ENCODE assay signal across 8 mouse cellular contexts in the genomic region with DNA sequence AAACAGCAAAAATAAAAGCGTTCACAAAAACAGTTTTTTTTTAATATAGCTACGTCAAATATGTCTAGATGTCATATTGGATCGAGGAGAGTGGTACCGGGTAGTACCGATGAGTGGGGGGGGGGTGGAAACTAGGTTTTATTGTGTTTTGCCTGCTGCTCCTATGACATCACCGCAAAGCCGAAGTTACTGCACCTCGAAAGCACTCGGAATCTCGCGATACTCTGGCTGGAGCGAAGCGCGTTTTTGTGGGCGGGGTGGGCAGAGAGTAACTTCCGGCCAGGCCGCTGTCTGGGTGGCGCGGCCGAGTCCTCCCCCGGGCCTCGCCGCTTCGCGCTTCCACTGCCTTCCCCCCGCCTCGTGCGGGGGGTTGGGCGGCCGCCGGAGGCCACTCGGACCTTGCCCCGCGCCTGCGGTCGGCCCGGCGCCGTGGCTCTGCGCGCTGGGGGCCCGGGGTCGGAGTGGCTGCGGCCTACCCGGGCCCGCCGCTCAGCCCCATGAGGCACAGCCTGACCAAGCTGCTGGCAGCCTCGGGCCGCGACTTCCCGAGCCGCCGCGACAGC. TPM values are rescaled to one million over a fixed set of nuclear protein-coding genes. Genes with fewer than 3 reads are reported as not detected.
DNase-seq lines count a peak whose midpoint lies in the region; ATAC-seq and TF ChIP-seq lines count a peak whose summit lies in the region.

A gene (plus strand): TSS at position 212 of the 563 bp plus-strand sequence.

- peaks cover 24% of the 10 kb centered on the region for H3K36me3 ChIP-seq in ES-Bruce4 (ENCODE audit: control insufficient read depth, insufficient read depth, low read length, poor library complexity, severe bottlenecking)
- 0 out of 2 replicates have a peak, but pooled peaks cover 5% of the 10 kb centered on the region for H3K36me3 ChIP-seq in forebrain, embryonic 13.5 days (ENCODE audit: poor library complexity, severe bottlenecking)
- H3K36me3 ChIP-seq in liver, postnatal 0 days (replicated peaks; ENCODE audit: insufficient read depth, low read length), result peaks cover 6% of the 10 kb centered on the region
- H3K36me3 ChIP-seq in neural tube, embryonic 14.5 days (ENCODE audit: control insufficient read depth, insufficient read depth, low read length), result peaks cover 3% of the 10 kb centered on the region; the same call in 1 of the 2 replicates

- intact Hi-C loops in heart, postnatal 10 days (cut with DNase I), result no loop called here

- peak; percentile 97 for ATAC-seq in cerebellum, adult (ENCODE audit: insufficient number of reproducible peaks, low FRiP score, low TSS enrichment)
- peak; percentile 98 for ATAC-seq in forebrain, embryonic 13.5 days
- peak; percentile 94 for ATAC-seq in liver, postnatal 0 days
- ATAC-seq in neural tube, embryonic 14.5 days (ENCODE audit: low read depth), result peak; percentile 97

- peak; percentile 49 for TF ChIP-seq POLR2A in ES-Bruce4 (IDR thresholded peaks at IDR 0.05; ENCODE audit: insufficient read depth, low read length)

- no peaks in the 10 kb centered on the region for H3K9me3 ChIP-seq in ES-Bruce4 (replicated peaks; ENCODE audit: control insufficient read depth, insufficient read depth, low read length, poor library complexity, severe bottlenecking)
- H3K9me3 ChIP-seq in forebrain, embryonic 13.5 days (replicated peaks), result no peaks in the 10 kb centered on the region
- no peaks in the 10 kb centered on the region for H3K9me3 ChIP-seq in liver, postnatal 0 days (ENCODE audit: low read length)
- no peaks in the 10 kb centered on the region for H3K9me3 ChIP-seq in neural tube, embryonic 14.5 days (ENCODE audit: control insufficient read depth, low read length)

- DNase-seq in heart, postnatal 10 days, result peak; percentile 98
- peak; percentile 92 for DNase-seq in large intestine, adult 2 months (ENCODE audit: low read depth, low spot score)
- peak; percentile 97 for DNase-seq in liver, postnatal 0 days
- DNase-seq in testis, postnatal 10 days (ENCODE audit: low spot score), result peak; percentile 95

- H3K27me3 ChIP-seq in ES-Bruce4 (ENCODE audit: control insufficient read depth, insufficient read depth, low read length, poor library complexity, severe bottlenecking), result no peaks in the 10 kb centered on the region
- H3K27me3 ChIP-seq in forebrain, embryonic 13.5 days, result no peaks in the 10 kb centered on the region
- no peaks in the 10 kb centered on the region for H3K27me3 ChIP-seq in liver, postnatal 0 days (ENCODE audit: insufficient read depth, low read length)
- H3K27me3 ChIP-seq in neural tube, embryonic 14.5 days (ENCODE audit: control insufficient read depth, insufficient read depth, low read length), result peaks cover 2% of the 10 kb centered on the region; the same call in 1 of the 2 replicates

- H3K4me1 ChIP-seq in ES-Bruce4 (ENCODE audit: control insufficient read depth, insufficient read depth, low read length), result no peaks in the 10 kb centered on the region
- peaks cover 12% of the 10 kb centered on the region for H3K4me1 ChIP-seq in forebrain, embryonic 13.5 days
- H3K4me1 ChIP-seq in liver, postnatal 0 days (ENCODE audit: insufficient read depth), result peaks cover 5% of the 10 kb centered on the region; the same call in 1 of the 2 replicates
- 0 out of 2 replicates have a peak, but pooled peaks cover 8% of the 10 kb centered on the region for H3K4me1 ChIP-seq in neural tube, embryonic 14.5 days (ENCODE audit: control insufficient read depth, insufficient read depth, low read length)

- 0% methylated on average over 41 of the region's 54 CpGs for WGBS in forebrain, embryonic 13.5 days
- under 1% methylated on average over 54 of the region's 54 CpGs for WGBS in large intestine, adult 2 months
- WGBS in liver, postnatal 0 days (ENCODE audit: insufficient replicate concordance), result under 1% methylated on average over 48 of the region's 54 CpGs
- under 1% methylated on average over 35 of the region's 54 CpGs for WGBS in neural tube, embryonic 14.5 days

- H3K9ac ChIP-seq in ES-Bruce4 (ENCODE audit: low read depth, poor library complexity, severe bottlenecking), result peak within 1 kb of the TSS; percentile 96
- peak within 1 kb of the TSS; percentile 98 for H3K9ac ChIP-seq in forebrain, embryonic 13.5 days
- H3K9ac ChIP-seq in liver, postnatal 0 days (replicated peaks), result peak within 1 kb of the TSS; percentile 96
- H3K9ac ChIP-seq in neural tube, embryonic 14.5 days (replicated peaks; ENCODE audit: low read depth, low read length), result peak within 1 kb of the TSS; percentile 97

- H3K4me3 ChIP-seq in ES-Bruce4 (ENCODE audit: low read depth, low read length), result peak within 1 kb of the TSS; percentile 93
- H3K4me3 ChIP-seq in forebrain, embryonic 13.5 days, result peak within 1 kb of the TSS; percentile 98
- peak within 1 kb of the TSS; percentile 91 for H3K4me3 ChIP-seq in liver, postnatal 0 days (ENCODE audit: low read depth, low read length)
- H3K4me3 ChIP-seq in neural tube, embryonic 14.5 days (ENCODE audit: low read depth, low read length), result peak within 1 kb of the TSS; percentile 99

- TF ChIP-seq CTCF in ES-Bruce4 (IDR thresholded peaks at IDR 0.05; ENCODE audit: low read depth, low read length), result no peak
- TF ChIP-seq CTCF in liver, postnatal 0 days (IDR thresholded peaks at IDR 0.05; ENCODE audit: low read depth), result no peak

- TF ChIP-seq EP300 in ES-Bruce4 (IDR thresholded peaks at IDR 0.05; ENCODE audit: insufficient read depth, low read depth, low read length), result no peak
- peak; percentile 82 for TF ChIP-seq EP300 in liver, postnatal 0 days (IDR thresholded peaks at IDR 0.05; ENCODE audit: low read depth)

- H3K4me2 ChIP-seq in forebrain, embryonic 13.5 days, result peak within 1 kb of the TSS; percentile 87
- peak within 1 kb of the TSS; percentile 84 for H3K4me2 ChIP-seq in liver, postnatal 0 days (ENCODE audit: low read depth, low read length)
- peak within 1 kb of the TSS; percentile 99 for H3K4me2 ChIP-seq in neural tube, embryonic 14.5 days (ENCODE audit: low read depth, low read length)

- no peak within 1 kb of the TSS for H3K27ac ChIP-seq in ES-Bruce4 (ENCODE audit: insufficient read depth, low read length)
- peak within 1 kb of the TSS; percentile 97 for H3K27ac ChIP-seq in forebrain, embryonic 13.5 days
- peak within 1 kb of the TSS; percentile 99 for H3K27ac ChIP-seq in liver, postnatal 0 days (ENCODE audit: low read depth)
- H3K27ac ChIP-seq in neural tube, embryonic 14.5 days (ENCODE audit: low read depth, low read length), result peak within 1 kb of the TSS; percentile 97

RNA-seq across cellular contexts. Expression of the gene that starts here (rescaled TPM):
- 49.5 and 55.8 TPM in 2 replicates for polyA plus RNA-seq in ES-Bruce4 (2011; ENCODE audit: insufficient read depth, insufficient read length, low read depth, missing spikeins)
- 28.1 and 36.4 TPM in 2 replicates for polyA plus RNA-seq in forebrain, embryonic 13.5 days (2015; fragmentation: Nextera tagmentation; extraction: Ambion mirVana)
- total RNA-seq in heart, postnatal 10 days (2021), result 10 to 100 TPM; 30.2 to 32.2 TPM
- polyA plus RNA-seq in large intestine, adult 2 months (2012; rRNA removed), result 17.2 and 28.5 TPM in 2 replicates
- 11.1 and 11.5 TPM in 2 replicates for polyA plus RNA-seq in liver, postnatal 0 days (2015; fragmentation: Nextera tagmentation; extraction: Ambion mirVana)
- 49.5 and 54.2 TPM in 2 replicates for polyA plus RNA-seq in neural tube, embryonic 14.5 days (2014; fragmentation: Nextera tagmentation; extraction: Ambion mirVana)
